Comparison of ENCODE assay signal across 8 mouse cellular contexts in the genomic region with DNA sequence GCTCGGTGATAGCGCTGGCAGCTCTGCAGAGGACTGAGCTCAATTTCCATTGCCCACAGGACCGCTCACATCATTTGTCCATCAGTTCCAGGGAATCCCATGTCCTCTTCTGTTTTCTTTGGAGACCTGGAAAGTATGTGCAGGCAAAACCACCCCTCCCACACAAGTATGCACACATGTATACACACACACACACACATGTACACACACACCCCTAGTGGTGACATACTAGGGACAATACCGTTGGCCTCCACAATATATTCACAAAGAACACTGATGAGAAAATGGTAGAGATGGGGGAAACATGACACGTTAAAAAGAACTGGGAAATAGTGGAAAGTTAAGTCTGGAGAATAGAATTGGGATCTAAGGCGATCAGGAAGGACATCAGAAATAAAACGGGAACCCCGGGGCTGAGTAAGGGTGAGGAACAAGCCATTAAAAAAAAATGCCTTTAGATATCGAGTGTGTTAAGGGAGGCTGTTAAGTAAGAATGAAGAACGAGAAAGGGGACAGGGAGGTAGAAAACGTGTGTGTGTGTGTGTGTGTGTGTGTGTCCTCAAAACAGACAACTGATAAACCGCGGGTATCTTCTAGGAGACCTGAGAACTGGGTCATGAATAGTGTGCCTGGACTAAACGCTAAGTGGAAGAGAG. TPM values are rescaled to one million over a fixed set of nuclear protein-coding genes. Genes with fewer than 3 reads are reported as not detected.
DNase-seq lines count a peak whose midpoint lies in the region; ATAC-seq lines count a peak whose summit lies in the region.

No protein-coding gene starts in this region.

- peaks cover 43% of the 10 kb centered on the region for H3K4me1 ChIP-seq in embryonic facial prominence, embryonic 15.5 days
- H3K4me1 ChIP-seq in limb, embryonic 12.5 days (replicated peaks) = peaks cover 36% of the 10 kb centered on the region
- peaks cover 44% of the 10 kb centered on the region for H3K4me1 ChIP-seq in neural tube, embryonic 15.5 days

- H3K9me3 ChIP-seq in embryonic facial prominence, embryonic 15.5 days (replicated peaks) = no peaks in the 10 kb centered on the region
- H3K9me3 ChIP-seq in limb, embryonic 12.5 days = no peaks in the 10 kb centered on the region
- no peaks in the 10 kb centered on the region for H3K9me3 ChIP-seq in neural tube, embryonic 15.5 days (replicated peaks)

- no peak for ATAC-seq in embryonic facial prominence, embryonic 15.5 days (ENCODE audit: insufficient number of reproducible peaks, low FRiP score, low TSS enrichment, low read depth)
- no peak for ATAC-seq in limb, embryonic 12.5 days (ENCODE audit: insufficient number of reproducible peaks, insufficient read depth, low FRiP score, low TSS enrichment, low read depth)
- no peak for ATAC-seq in neural tube, embryonic 15.5 days (ENCODE audit: low FRiP score)

- peak overlapping the region; percentile 87 for H3K4me2 ChIP-seq in embryonic facial prominence, embryonic 15.5 days (replicated peaks)
- peak overlapping the region; percentile 91 for H3K4me2 ChIP-seq in limb, embryonic 12.5 days
- H3K4me2 ChIP-seq in neural tube, embryonic 15.5 days = peak overlapping the region; percentile 93

- H3K27ac ChIP-seq in embryonic facial prominence, embryonic 15.5 days (replicated peaks) = peak overlapping the region; percentile 88; the same call in 1 of the 2 replicates
- no peak overlapping the region; the same call in 1 of the 2 replicates for H3K27ac ChIP-seq in limb, embryonic 12.5 days
- H3K27ac ChIP-seq in neural tube, embryonic 15.5 days (replicated peaks) = peak overlapping the region; percentile 92

- DNase-seq in kidney, postnatal 14 days = peak; percentile 22
- no peak for DNase-seq in kidney, postnatal 10 days
- no peak for DNase-seq in adrenal gland, postnatal 10 days
- DNase-seq in spleen, postnatal 4 days (ENCODE audit: low spot score in 2 of 2) = no peak
- no peak for DNase-seq in cerebellum, postnatal 14 days

- H3K4me3 ChIP-seq in embryonic facial prominence, embryonic 15.5 days (replicated peaks) = peak overlapping the region; percentile 78
- peak overlapping the region; percentile 94 for H3K4me3 ChIP-seq in limb, embryonic 12.5 days (replicated peaks)
- no peak overlapping the region for H3K4me3 ChIP-seq in neural tube, embryonic 15.5 days (replicated peaks)

- no peak overlapping the region for H3K9ac ChIP-seq in embryonic facial prominence, embryonic 15.5 days
- H3K9ac ChIP-seq in limb, embryonic 12.5 days (replicated peaks) = peak overlapping the region; percentile 90; the same call in 1 of the 2 replicates
- H3K9ac ChIP-seq in neural tube, embryonic 15.5 days (replicated peaks) = 0 out of 2 replicates have a peak overlapping the region, but pooled peaks have one; percentile 96

- H3K27me3 ChIP-seq in embryonic facial prominence, embryonic 15.5 days = no peaks in the 10 kb centered on the region
- no peaks in the 10 kb centered on the region for H3K27me3 ChIP-seq in limb, embryonic 12.5 days
- H3K27me3 ChIP-seq in neural tube, embryonic 15.5 days (replicated peaks) = no peaks in the 10 kb centered on the region

- WGBS in embryonic facial prominence, embryonic 15.5 days = 51% methylated on average over 14 of the region's 14 CpGs
- 57% methylated on average over 14 of the region's 14 CpGs for whole genome bisulfite sequencing in limb, embryonic 12.5 days
- 49% methylated on average over 14 of the region's 14 CpGs for WGBS in neural tube, embryonic 15.5 days

- H3K36me3 ChIP-seq in embryonic facial prominence, embryonic 15.5 days = no peaks in the 10 kb centered on the region
- no peaks in the 10 kb centered on the region for H3K36me3 ChIP-seq in limb, embryonic 12.5 days
- no peaks in the 10 kb centered on the region for H3K36me3 ChIP-seq in neural tube, embryonic 15.5 days

RNA-seq across cellular contexts. Expression of gene Wsb2, which starts 1.3 kb away (rescaled TPM):
- polyA plus RNA-seq in embryonic facial prominence, embryonic 15.5 days (2015; fragmentation: Nextera tagmentation; extraction: Ambion mirVana) = 77.8 and 80.3 TPM in 2 replicates
- 46.5 and 50.0 TPM in 2 replicates for polyA plus RNA-seq in limb, embryonic 12.5 days (2016; fragmentation: Nextera tagmentation; extraction: Ambion mirVana)
- 255 and 299 TPM in 2 replicates for polyA plus RNA-seq in neural tube, embryonic 15.5 days (2015; fragmentation: Nextera tagmentation; extraction: Ambion mirVana)
- total RNA-seq in adrenal gland, postnatal 10 days (2021) = 10 to 100 TPM; 92.8 to 97.5 TPM

RNA-seq across cellular contexts. Expression of gene Rfc5, which starts 33.1 kb away (rescaled TPM):
- polyA plus RNA-seq in embryonic facial prominence, embryonic 15.5 days (2015; fragmentation: Nextera tagmentation; extraction: Ambion mirVana) = 77.6 and 83.6 TPM in 2 replicates
- polyA plus RNA-seq in limb, embryonic 12.5 days (2016; fragmentation: Nextera tagmentation; extraction: Ambion mirVana) = 105 TPM in 2 replicates
- polyA plus RNA-seq in neural tube, embryonic 15.5 days (2015; fragmentation: Nextera tagmentation; extraction: Ambion mirVana) = 24.8 and 41.8 TPM in 2 replicates
- total RNA-seq in adrenal gland, postnatal 10 days (2021) = 10 to 100 TPM; 16.3 to 27.8 TPM

RNA-seq across cellular contexts. Expression of gene Vsig10, which starts 36.9 kb away (rescaled TPM):
- polyA plus RNA-seq in embryonic facial prominence, embryonic 15.5 days (2015; fragmentation: Nextera tagmentation; extraction: Ambion mirVana) = 11.2 and 14.4 TPM in 2 replicates
- 5.2 and 6.4 TPM in 2 replicates for polyA plus RNA-seq in limb, embryonic 12.5 days (2016; fragmentation: Nextera tagmentation; extraction: Ambion mirVana)
- polyA plus RNA-seq in neural tube, embryonic 15.5 days (2015; fragmentation: Nextera tagmentation; extraction: Ambion mirVana) = 1.8 and 2.5 TPM in 2 replicates
- 10 to 100 TPM; 23.4 to 26.0 TPM for total RNA-seq in adrenal gland, postnatal 10 days (2021)

RNA-seq across cellular contexts. Expression of gene Ksr2, which starts 58.0 kb away (rescaled TPM):
- polyA plus RNA-seq in embryonic facial prominence, embryonic 15.5 days (2015; fragmentation: Nextera tagmentation; extraction: Ambion mirVana) = 0.88 and 1.1 TPM in 2 replicates
- 0.04 and 0.16 TPM in 2 replicates for polyA plus RNA-seq in limb, embryonic 12.5 days (2016; fragmentation: Nextera tagmentation; extraction: Ambion mirVana)
- polyA plus RNA-seq in neural tube, embryonic 15.5 days (2015; fragmentation: Nextera tagmentation; extraction: Ambion mirVana) = 6.4 and 7.4 TPM in 2 replicates
- total RNA-seq in adrenal gland, postnatal 10 days (2021) = 1 to 10 TPM; 3.6 to 5.1 TPM
